Mouse (Mus musculus): ENCODE data around the gene Lrrc8d. TPM values are rescaled to one million over a fixed set of nuclear protein-coding genes. Genes with fewer than 3 reads are reported as not detected.

The Lrrc8d gene
- total and polyA plus RNA-seq, 3 experiments, result 11.4 to 258 (median 21.9) TPM

DNA sequence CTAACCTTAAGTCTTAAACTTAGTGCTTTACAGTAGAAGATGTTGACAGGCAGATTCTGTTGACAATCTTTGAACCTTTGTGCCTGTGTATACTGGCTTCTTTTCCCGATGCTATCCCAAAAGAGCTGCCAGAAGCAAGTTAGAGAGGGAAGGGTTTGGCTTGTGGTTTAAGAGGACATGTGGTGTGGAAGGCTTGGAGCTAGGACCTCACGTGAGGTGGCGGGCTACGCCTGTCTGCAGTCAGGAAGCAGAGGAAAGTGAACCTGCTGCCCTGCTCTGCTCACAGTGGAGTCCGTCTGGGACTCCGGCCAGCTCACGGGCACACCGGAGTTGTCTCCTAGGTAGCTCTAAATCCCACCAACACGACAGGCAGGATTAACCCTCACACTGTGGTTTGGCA lies 59.1 kb downstream of the Lrrc8d start:
- no peak overlapping the region for H3K9ac ChIP-seq (ENCODE audit: control insufficient read depth, low read depth, low read length, poor library complexity, severe bottlenecking)

GRCm38 (mm10) chr5:105761848-105762482 lies 62.2 kb downstream of the Lrrc8d start:
- DNase-seq (ENCODE audit: low read depth, low spot score), result no peak
- H3K27me3 ChIP-seq (ENCODE audit: control insufficient read depth in 1 of 2, insufficient read depth in 2 of 2, low read length in 2 of 2), result no peaks in the 10 kb centered on the region
- no peak overlapping the region for H3K27ac ChIP-seq (ENCODE audit: control insufficient read depth, low read depth, low read length)
- peaks cover 0 to 6% of the 10 kb centered on the region in 2 experiments; a peak in 1 of 4 replicates for H3K36me3 ChIP-seq (ENCODE audit: control insufficient read depth in 1 of 2, insufficient read depth in 2 of 2, low read length in 2 of 2)
- H3K4me3 ChIP-seq (ENCODE audit: control insufficient read depth in 1 of 2, insufficient read depth in 1 of 2, low read depth in 2 of 2, low read length in 2 of 2), result no peak overlapping the region
- H3K79me2 ChIP-seq (ENCODE audit: control insufficient read depth, insufficient read depth, low read length, poor library complexity), result peaks cover 12% of the 10 kb centered on the region
- H3K9me3 ChIP-seq (replicated peaks; ENCODE audit: insufficient read depth, low read length), result no peaks in the 10 kb centered on the region
- H3K4me1 ChIP-seq (ENCODE audit: control insufficient read depth in 1 of 2, insufficient read depth in 2 of 2, low read length in 2 of 2), result peaks cover 0 to under 1% of the 10 kb centered on the region in 2 experiments; a peak in 1 of 4 replicates
- no peak overlapping the region for H3K9ac ChIP-seq (ENCODE audit: control insufficient read depth, low read depth, low read length, poor library complexity, severe bottlenecking)
- TF ChIP-seq POLR2AphosphoS5 (IDR thresholded peaks at IDR 0.05; ENCODE audit: borderline replicate concordance, low read depth, low read length), result no peak
- TF ChIP-seq ZKSCAN1 (IDR thresholded peaks at IDR 0.05; ENCODE audit: low read depth, low read length), result no peak

More for the DNA sequence above, 59.1 kb downstream of the Lrrc8d start:
- Histone ChIP-seq H3K27me3 (ENCODE audit: control insufficient read depth in 1 of 2, insufficient read depth in 2 of 2, low read length in 2 of 2) (no peaks in the 10 kb centered on the region), H3K4me1 (ENCODE audit: control insufficient read depth in 1 of 2, insufficient read depth in 2 of 2, low read length in 2 of 2) (peaks cover 5 to 6% of the 10 kb centered on the region in 2 experiments), H3K27ac (ENCODE audit: control insufficient read depth, low read depth, low read length) (no peak overlapping the region), H3K36me3 (ENCODE audit: control insufficient read depth in 1 of 2, insufficient read depth in 2 of 2, low read length in 2 of 2) (peaks cover 2 to 6% of the 10 kb centered on the region in 2 experiments; a peak in 3 of 4 replicates), H3K9me3 (replicated peaks; ENCODE audit: insufficient read depth, low read length) (no peaks in the 10 kb centered on the region), H3K79me2 (ENCODE audit: control insufficient read depth, insufficient read depth, low read length, poor library complexity) (peaks cover 24% of the 10 kb centered on the region), H3K4me3 (ENCODE audit: control insufficient read depth in 1 of 2, insufficient read depth in 1 of 2, low read depth in 2 of 2, low read length in 2 of 2) (no peak overlapping the region)
- DNase-seq (ENCODE audit: low read depth, low spot score), result no peak
- no peak for TF ChIP-seq E2F4 (IDR thresholded peaks at IDR 0.05; ENCODE audit: borderline replicate concordance, low read depth, low read length)
- TF ChIP-seq ETS1 (IDR thresholded peaks at IDR 0.05; ENCODE audit: low read depth, low read length), result no peak
- no peak for TF ChIP-seq POLR2A (IDR thresholded peaks at IDR 0.05; ENCODE audit: control insufficient read depth in 1 of 2, insufficient read depth in 1 of 2, low read depth in 1 of 2, low read length in 2 of 2, poor library complexity in 1 of 2)

DNA sequence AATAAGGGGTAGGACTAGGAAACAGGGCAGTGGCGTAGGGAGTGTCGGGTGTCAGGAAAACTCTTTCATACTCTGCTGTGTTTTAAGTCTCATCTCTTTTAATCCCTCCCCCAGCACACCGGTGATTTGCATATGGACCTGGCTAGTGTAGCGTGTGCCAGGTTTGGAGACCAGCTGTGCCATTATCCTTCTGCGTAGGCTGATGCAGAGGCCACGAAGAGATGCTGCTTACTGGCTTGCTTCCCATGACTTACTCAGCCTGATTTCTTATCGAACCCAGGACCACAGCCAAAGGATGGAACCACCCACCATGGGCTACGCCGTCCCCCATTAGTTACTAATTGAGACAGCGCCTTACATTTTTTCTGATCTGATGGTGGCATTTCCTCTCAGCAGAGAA lies 64.6 kb downstream of the Lrrc8d start:
- no peaks in the 10 kb centered on the region for H3K27me3 ChIP-seq (ENCODE audit: control insufficient read depth in 1 of 2, insufficient read depth in 2 of 2, low read length in 2 of 2)
- no peak overlapping the region for H3K27ac ChIP-seq (ENCODE audit: control insufficient read depth, low read depth, low read length)
- no peak for DNase-seq (ENCODE audit: low read depth, low spot score)
- peaks cover 5 to 11% of the 10 kb centered on the region in 2 experiments for H3K36me3 ChIP-seq (ENCODE audit: control insufficient read depth in 1 of 2, insufficient read depth in 2 of 2, low read length in 2 of 2)
- no peak for TF ChIP-seq ZNF384 (IDR thresholded peaks at IDR 0.05; ENCODE audit: low read depth, low read length)
- TF ChIP-seq MEF2A (IDR thresholded peaks at IDR 0.05; ENCODE audit: extremely low read depth, insufficient replicate concordance, low read depth, low read length, poor library complexity, severe bottlenecking), result no peak
- no peak for TF ChIP-seq HCFC1 (IDR thresholded peaks at IDR 0.05; ENCODE audit: low read depth, low read length)
- no peak for TF ChIP-seq POLR2A (IDR thresholded peaks at IDR 0.05; ENCODE audit: control insufficient read depth in 1 of 2, insufficient read depth in 1 of 2, low read depth in 1 of 2, low read length in 2 of 2, poor library complexity in 1 of 2)
- TF ChIP-seq CHD1 (IDR thresholded peaks at IDR 0.05; ENCODE audit: low read depth, low read length), result no peak
- no peak for TF ChIP-seq ZC3H11A (IDR thresholded peaks at IDR 0.05; ENCODE audit: low read depth, low read length)
- TF ChIP-seq BHLHE40 (IDR thresholded peaks at IDR 0.05; ENCODE audit: borderline replicate concordance, low read depth, low read length), result no peak
- TF ChIP-seq TCF12 (IDR thresholded peaks at IDR 0.05; ENCODE audit: low read depth, low read length), result no peak
- no peak for TF ChIP-seq UBTF (IDR thresholded peaks at IDR 0.05; ENCODE audit: borderline replicate concordance, insufficient read depth, low read depth, low read length)
- TF ChIP-seq ELF1 (IDR thresholded peaks at IDR 0.05; ENCODE audit: low read depth, low read length), result no peak
- TF ChIP-seq KAT2A (conservative IDR thresholded peaks at IDR 0.05; ENCODE audit: low read depth, low read length), result no peak
- TF ChIP-seq ZKSCAN1 (IDR thresholded peaks at IDR 0.05; ENCODE audit: low read depth, low read length), result no peak
- no peak for TF ChIP-seq NRF1 (IDR thresholded peaks at IDR 0.05; ENCODE audit: insufficient read depth, low read depth, low read length, poor library complexity, severe bottlenecking)
- no peak for TF ChIP-seq E2F4 (IDR thresholded peaks at IDR 0.05; ENCODE audit: borderline replicate concordance, low read depth, low read length)
- TF ChIP-seq USF1 (IDR thresholded peaks at IDR 0.05; ENCODE audit: low read depth, low read length), result no peak
- no peak for TF ChIP-seq NELFE (IDR thresholded peaks at IDR 0.05; ENCODE audit: low read depth, low read length)
- no peak for TF ChIP-seq TBP (IDR thresholded peaks at IDR 0.05; ENCODE audit: low read depth, low read length)
- TF ChIP-seq GABPA (IDR thresholded peaks at IDR 0.05; ENCODE audit: low read depth, low read length), result no peak
- 0 out of 2 replicates have a peak, but pooled peaks cover 6% of the 10 kb centered on the region for H3K79me2 ChIP-seq (ENCODE audit: control insufficient read depth, insufficient read depth, low read length, poor library complexity)
- no peak overlapping the region for H3K4me3 ChIP-seq (ENCODE audit: control insufficient read depth in 1 of 2, insufficient read depth in 1 of 2, low read depth in 2 of 2, low read length in 2 of 2)
- H3K9me3 ChIP-seq (replicated peaks; ENCODE audit: insufficient read depth, low read length), result no peaks in the 10 kb centered on the region
- peaks cover 5 to 10% of the 10 kb centered on the region in 2 experiments; a peak in 3 of 4 replicates for H3K4me1 ChIP-seq (ENCODE audit: control insufficient read depth in 1 of 2, insufficient read depth in 2 of 2, low read length in 2 of 2)
- H3K9ac ChIP-seq (ENCODE audit: control insufficient read depth, low read depth, low read length, poor library complexity, severe bottlenecking), result no peak overlapping the region

All from MEL (cell line).